Mouse (Mus musculus): ENCODE data around the gene 2900092C05Rik.

The 2900092C05Rik gene

DNA sequence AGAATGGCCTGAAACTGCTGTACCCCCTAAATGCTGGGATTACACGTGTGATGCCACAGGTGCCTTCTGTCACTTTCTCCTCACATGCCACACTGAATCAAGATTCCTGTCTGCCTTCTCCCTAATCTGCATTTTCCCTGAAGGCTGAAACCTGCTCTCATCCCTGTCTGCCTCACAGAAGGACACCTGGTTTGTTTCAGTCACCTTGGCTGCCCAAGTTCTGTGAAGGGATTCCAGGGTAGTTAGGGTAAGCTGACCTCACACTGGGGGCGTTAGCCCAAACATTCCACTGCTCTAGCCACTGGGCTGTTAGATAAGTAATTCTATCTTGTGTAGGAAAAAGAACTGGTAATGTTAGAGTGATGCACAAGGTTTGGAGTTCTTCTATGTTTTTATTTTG is at the start of gene 2900092C05Rik:
Gene 2900092C05Rik (plus strand): TSS at position 301 of the 400 bp plus-strand sequence.
- DNase-seq (ENCODE audit: inconsistent age in 2 of 2, low spot score in 1 of 2), result peak in 1 of 2 experiments; percentile 8

DNA sequence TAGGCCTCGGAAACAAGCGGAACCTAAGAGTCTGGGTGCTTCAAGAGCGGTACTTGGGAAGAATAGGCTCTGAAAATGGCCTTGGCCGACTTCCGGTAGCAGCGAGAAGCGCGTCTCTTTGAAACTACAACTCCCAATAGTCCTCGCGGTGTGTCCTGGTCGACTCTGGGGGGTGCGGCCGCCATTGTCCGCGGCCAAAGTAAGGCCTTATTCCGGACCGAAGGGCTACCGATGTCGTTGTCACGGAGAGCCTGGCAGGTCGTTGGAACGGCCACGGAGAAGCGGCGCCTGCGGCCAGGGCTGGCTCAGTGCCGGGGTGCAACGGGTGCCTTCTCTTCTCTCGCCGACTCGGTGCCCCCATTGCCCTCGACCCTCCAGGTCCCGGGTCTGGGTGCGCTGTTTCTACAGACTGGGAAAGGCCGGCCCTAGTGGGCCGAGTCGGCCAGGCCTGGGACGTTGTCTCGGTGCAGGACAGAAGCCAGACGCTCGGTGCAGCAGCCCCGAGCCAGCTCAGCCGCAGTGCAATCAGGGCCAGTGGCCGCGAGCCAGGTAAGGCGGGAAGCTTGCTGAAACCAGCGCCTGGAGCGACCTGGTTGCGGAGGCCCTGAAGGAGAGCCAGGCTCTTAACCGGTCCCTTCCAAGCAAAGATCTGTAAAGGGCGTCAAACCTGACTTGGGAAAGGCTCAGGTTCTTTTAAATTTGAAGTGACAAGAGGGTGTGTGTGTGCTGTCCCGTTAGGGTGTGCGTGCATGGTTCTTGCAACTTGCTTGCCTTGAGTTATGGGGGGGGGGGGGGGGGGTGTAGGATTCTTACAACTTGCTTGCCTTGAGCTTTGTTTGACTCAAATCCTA is 33.9 kb upstream of the 2900092C05Rik start, which contains the start of gene Zfp606:
Gene Zfp606 (plus strand): TSS at position 136 of the 851 bp plus-strand sequence.
- peak; percentile 89 to 96 for DNase-seq (ENCODE audit: inconsistent age in 2 of 2, low spot score in 1 of 2)

GRCm38 (mm10) chr7:12479009-12479346 is 33.3 kb upstream of the 2900092C05Rik start:
- no peak for DNase-seq (ENCODE audit: inconsistent age in 2 of 2, low spot score in 1 of 2)

DNA sequence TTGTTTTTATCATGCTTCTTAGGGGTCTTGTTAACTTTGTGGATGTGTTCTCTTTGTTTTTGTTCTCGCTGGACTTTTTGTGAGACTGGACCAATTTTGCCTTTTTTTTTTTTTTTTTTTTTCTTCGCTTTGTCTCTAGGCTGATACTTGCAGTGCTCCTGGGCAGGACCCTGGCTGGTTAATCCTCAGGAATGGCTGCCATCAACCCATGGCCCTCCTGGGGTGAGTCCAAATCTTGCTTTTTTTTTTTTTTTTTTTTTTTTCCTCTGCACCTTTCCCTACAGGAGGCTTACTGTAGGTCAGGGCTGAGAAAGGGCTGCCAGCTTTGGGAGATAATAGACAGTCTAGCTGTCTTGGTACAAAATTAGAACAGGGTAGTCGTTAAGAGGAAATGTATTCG is 32.8 kb upstream of the 2900092C05Rik start:
- no peak for DNase-seq (ENCODE audit: inconsistent age in 2 of 2, low spot score in 1 of 2)

DNA sequence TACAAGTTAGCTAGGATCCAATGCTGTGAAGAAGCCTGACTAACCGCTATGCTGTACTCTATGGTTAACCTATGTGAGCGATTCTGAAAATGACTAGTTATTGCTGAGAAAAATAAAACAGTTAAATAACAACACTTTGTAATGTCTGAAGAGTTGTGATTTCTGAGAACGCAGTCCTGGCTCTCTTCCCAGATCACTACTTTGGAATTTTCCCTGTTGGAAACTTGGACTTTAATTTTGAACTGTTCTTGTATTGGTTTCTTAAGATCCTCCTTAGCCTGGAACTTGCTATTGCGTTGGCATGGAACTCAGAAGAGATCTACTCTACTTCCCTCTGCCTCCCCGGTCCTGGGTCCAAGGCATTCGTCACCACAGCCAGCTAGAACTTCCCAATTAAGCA is 28.5 kb upstream of the 2900092C05Rik start:
- no peak for DNase-seq (ENCODE audit: inconsistent age in 2 of 2, low spot score in 1 of 2)

DNA sequence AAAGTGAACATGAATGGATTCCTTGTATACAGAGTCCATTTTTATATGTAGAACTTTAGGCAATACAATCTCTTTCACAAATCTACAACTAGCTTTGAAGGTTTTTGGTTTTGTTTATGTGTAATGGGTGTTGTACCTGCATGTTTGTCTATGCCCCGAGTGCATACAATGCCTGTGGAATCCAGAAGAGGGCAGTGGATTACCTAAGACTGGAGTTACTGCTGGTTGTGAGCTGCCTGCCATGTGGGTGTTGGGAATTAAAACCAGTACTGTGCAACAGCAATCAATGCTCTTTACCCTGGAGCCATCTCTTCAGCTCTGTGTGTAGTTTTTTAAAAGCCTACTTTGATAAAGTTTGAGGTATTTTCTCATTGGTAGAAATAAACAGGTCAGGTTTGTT is 26.4 kb upstream of the 2900092C05Rik start:
- DNase-seq (ENCODE audit: inconsistent age in 2 of 2, low spot score in 1 of 2), result no peak

GRCm38 (mm10) chr7:12486691-12487090 is 25.6 kb upstream of the 2900092C05Rik start:
- DNase-seq (ENCODE audit: inconsistent age in 2 of 2, low spot score in 1 of 2), result no peak

DNA sequence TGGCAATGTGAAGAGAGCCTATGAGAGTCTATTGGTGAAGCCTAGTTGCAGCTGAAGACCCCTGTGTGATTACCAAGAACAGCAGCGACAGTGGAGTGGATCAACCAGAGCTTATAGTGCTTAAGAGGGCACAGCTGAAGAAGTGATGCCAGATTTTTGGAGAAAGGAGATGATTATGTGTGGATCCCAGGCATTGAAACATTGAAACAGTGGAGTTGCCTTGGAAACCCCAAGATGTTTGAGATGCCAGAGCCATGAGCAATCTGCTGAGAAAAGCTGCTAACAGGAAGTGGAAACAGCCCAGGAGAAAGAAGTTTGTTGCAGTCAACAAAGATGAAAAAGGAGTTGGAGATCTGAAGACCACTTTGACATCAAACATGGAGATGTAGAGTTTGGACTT is 1.4 kb upstream of the 2900092C05Rik start:
- peak in 1 of 2 experiments; percentile 9 for DNase-seq (ENCODE audit: inconsistent age in 2 of 2, low spot score in 1 of 2)
